Mouse (Mus musculus) limb, embryonic 10.5 days (tissue): ENCODE measurements around the gene Gm10271. TPM values are rescaled to one million over a fixed set of nuclear protein-coding genes. Genes with fewer than 3 reads are reported as not detected.

ENCODE experiments used
- DNase-seq: peaks from one replicate; pipeline ENCODE4 v3.0.0-alpha.2; 2017; ENCODE audit warnings: low spot score
- H3K27ac ChIP-seq: fragments of 300-500 bp; sonication (generic); 2 replicates; pipeline ENCODE4 v1.5.1; 2016; ENCODE audit warnings: mild to moderate bottlenecking
- H3K27me3 ChIP-seq: fragments of 300-500 bp; sonication (generic); 2 replicates; pipeline ENCODE4 v1.6.1; 2016; ENCODE audit warnings: low read depth, mild to moderate bottlenecking; ENCODE audit not compliant: poor library complexity, severe bottlenecking
- H3K36me3 ChIP-seq: fragments of 300-500 bp; sonication (generic); 2 replicates; pipeline ENCODE4 v1.6.1; 2016; ENCODE audit warnings: mild to moderate bottlenecking, moderate library complexity
- H3K4me1 ChIP-seq: fragments of 300-500 bp; sonication (generic); 2 replicates; pipeline ENCODE4 v1.6.1; 2016
- H3K4me3 ChIP-seq: fragments of 300-500 bp; sonication (generic); 2 replicates; pipeline ENCODE4 v1.5.1; 2016; ENCODE audit warnings: mild to moderate bottlenecking, moderate library complexity
- H3K9me3 ChIP-seq: fragments of 300-500 bp; sonication (generic); replicated peaks from 2 replicates; pipeline ENCODE4 v1.6.1; 2016; ENCODE audit warnings: mild to moderate bottlenecking
- WGBS: fragments of 180-500 bp; shearing (Covaris S2); methylation state at CpG from one replicate; pipeline ENCODE4 v1.1.7; 2016; 5-methylcytosine and 5-hydroxymethylcytosine counted together
- polyA plus RNA-seq: library from polyadenylated mRNA; unstranded; fragments of >200 nt; fragmentation: Nextera tagmentation; extraction: Ambion mirVana; gene quantifications from 2 replicates; pipeline ENCODE4 v1.2.1, GENCODE M21; 2016

Gene Gm10271
- polyA plus RNA-seq, 1 experiment from 2014 or later = not detected

- WGBS = 48% methylated on average over 5 of the region's 5 CpGs
- Histone ChIP-seq H3K36me3 (no peaks in the 10 kb centered on the region), H3K27me3 (no peaks in the 10 kb centered on the region), H3K27ac (peak overlapping the region; percentile 50; the same call in 1 of the 2 replicates), H3K4me3 (no peak overlapping the region), H3K4me1 (peaks cover 25% of the 10 kb centered on the region), H3K9me3 (no peaks in the 10 kb centered on the region)
- peak; percentile 58 for DNase-seq
Observed at GRCm38 (mm10) chr10:116965297-116965696, 7.1 kb downstream of the Gm10271 start.

- Histone ChIP-seq H3K4me1 (peaks cover 25% of the 10 kb centered on the region), H3K27ac (0 out of 2 replicates have a peak overlapping the region, but pooled peaks have one; percentile 14), H3K9me3 (no peaks in the 10 kb centered on the region), H3K36me3 (no peaks in the 10 kb centered on the region), H3K27me3 (no peaks in the 10 kb centered on the region), H3K4me3 (no peak overlapping the region)
- 78% methylated on average over 4 of the region's 4 CpGs for WGBS
- DNase-seq = no peak
Observed at GRCm38 (mm10) chr10:116964571-116964970, 7.8 kb downstream of the Gm10271 start.

GRCm38 (mm10) chr10:116964084-116964483, 8.3 kb downstream of the Gm10271 start:
- Histone ChIP-seq H3K9me3 (no peaks in the 10 kb centered on the region), H3K4me1 (peaks cover 25% of the 10 kb centered on the region), H3K4me3 (no peak overlapping the region), H3K36me3 (no peaks in the 10 kb centered on the region), H3K27me3 (no peaks in the 10 kb centered on the region), H3K27ac (no peak overlapping the region)
- WGBS = 82% methylated on average over 11 of the region's 11 CpGs
- DNase-seq = no peak

- Histone ChIP-seq H3K9me3 (no peaks in the 10 kb centered on the region), H3K36me3 (no peaks in the 10 kb centered on the region), H3K4me3 (no peak overlapping the region), H3K27me3 (no peaks in the 10 kb centered on the region), H3K27ac (0 out of 2 replicates have a peak overlapping the region, but pooled peaks have one; percentile 26), H3K4me1 (peaks cover 25% of the 10 kb centered on the region)
- 59% methylated on average over 17 of the region's 17 CpGs for WGBS
- DNase-seq = no peak
Observed at GRCm38 (mm10) chr10:116962803-116963202, 9.6 kb downstream of the Gm10271 start.

GRCm38 (mm10) chr10:116962152-116962551, 10.3 kb downstream of the Gm10271 start:
- H3K4me1 ChIP-seq = peaks cover 25% of the 10 kb centered on the region
- H3K4me3 ChIP-seq = no peak overlapping the region
- H3K27me3 ChIP-seq = no peaks in the 10 kb centered on the region
- no peak for DNase-seq
- no peaks in the 10 kb centered on the region for H3K36me3 ChIP-seq
- H3K27ac ChIP-seq = no peak overlapping the region
- H3K9me3 ChIP-seq = no peaks in the 10 kb centered on the region
- WGBS = 82% methylated on average over 14 of the region's 14 CpGs

- DNase-seq = no peak
- no peaks in the 10 kb centered on the region for H3K9me3 ChIP-seq
- no peak overlapping the region for H3K4me3 ChIP-seq
- 60% methylated on average over 5 of the region's 5 CpGs for WGBS
- no peaks in the 10 kb centered on the region for H3K27me3 ChIP-seq
- H3K27ac ChIP-seq = no peak overlapping the region
- H3K4me1 ChIP-seq = 0 out of 2 replicates have a peak, but pooled peaks cover 5% of the 10 kb centered on the region
- no peaks in the 10 kb centered on the region for H3K36me3 ChIP-seq
Observed at GRCm38 (mm10) chr10:116957867-116958551, 14.4 kb downstream of the Gm10271 start.

- no peak overlapping the region for H3K4me3 ChIP-seq
- no peaks in the 10 kb centered on the region for H3K27me3 ChIP-seq
- no peaks in the 10 kb centered on the region for H3K4me1 ChIP-seq
- no peak overlapping the region for H3K27ac ChIP-seq
- H3K9me3 ChIP-seq = no peaks in the 10 kb centered on the region
- peaks cover 3% of the 10 kb centered on the region; the same call in 1 of the 2 replicates for H3K36me3 ChIP-seq
- DNase-seq = no peak
- WGBS = 91% methylated on average over 11 of the region's 11 CpGs
Observed at GRCm38 (mm10) chr10:116956483-116957158, 15.8 kb downstream of the Gm10271 start.

- DNase-seq = no peak
- H3K4me3 ChIP-seq = no peak overlapping the region
- WGBS = 95% methylated on average over 6 of the region's 6 CpGs
- no peak overlapping the region for H3K27ac ChIP-seq
- no peaks in the 10 kb centered on the region for H3K27me3 ChIP-seq
- peaks cover 3% of the 10 kb centered on the region; the same call in 1 of the 2 replicates for H3K36me3 ChIP-seq
- H3K9me3 ChIP-seq = no peaks in the 10 kb centered on the region
- H3K4me1 ChIP-seq = peaks cover 10% of the 10 kb centered on the region
Observed at GRCm38 (mm10) chr10:116955191-116955590, 17.2 kb downstream of the Gm10271 start.

GRCm38 (mm10) chr10:116950886-116951285, 21.5 kb downstream of the Gm10271 start:
- 24% methylated on average over 5 of the region's 5 CpGs for WGBS
- H3K27ac ChIP-seq = peak overlapping the region; percentile 91

GRCm38 (mm10) chr10:116950009-116950769, 22.2 kb downstream of the Gm10271 start, which contains the start of gene Rab3ip:
Rab3ip (minus strand) TSS chr10:116950769.
- H3K9me3 ChIP-seq = no peaks in the 10 kb centered on the region
- H3K27ac ChIP-seq = peak within 1 kb of the TSS; percentile 91
- peaks cover 3% of the 10 kb centered on the region; the same call in 1 of the 2 replicates for H3K36me3 ChIP-seq
- H3K4me3 ChIP-seq = peak within 1 kb of the TSS; percentile 95
- DNase-seq = peak; percentile 98
- no peaks in the 10 kb centered on the region for H3K27me3 ChIP-seq
- H3K4me1 ChIP-seq = peaks cover 39% of the 10 kb centered on the region
- under 1% methylated on average over 99 of the region's 103 CpGs for WGBS

More at GRCm38 (mm10) chr10:116950886-116951285, 21.5 kb downstream of the Gm10271 start:
- no peak for DNase-seq
- Histone ChIP-seq H3K36me3 (peaks cover 3% of the 10 kb centered on the region; the same call in 1 of the 2 replicates), H3K27me3 (no peaks in the 10 kb centered on the region), H3K9me3 (no peaks in the 10 kb centered on the region), H3K4me3 (peak overlapping the region; percentile 95), H3K4me1 (peaks cover 36% of the 10 kb centered on the region)

GRCm38 (mm10) chr10:116949111-116950008, 23.0 kb downstream of the Gm10271 start:
- whole genome bisulfite sequencing = 1% methylated on average over 43 of the region's 44 CpGs
- H3K27ac ChIP-seq = peak overlapping the region; percentile 91
- no peaks in the 10 kb centered on the region for H3K9me3 ChIP-seq
- peaks cover 3% of the 10 kb centered on the region; the same call in 1 of the 2 replicates for H3K36me3 ChIP-seq
- DNase-seq = peak; percentile 62
- H3K4me3 ChIP-seq = peak overlapping the region; percentile 95
- H3K27me3 ChIP-seq = no peaks in the 10 kb centered on the region
- peaks cover 41% of the 10 kb centered on the region for H3K4me1 ChIP-seq

GRCm38 (mm10) chr10:116948414-116948813, 24.0 kb downstream of the Gm10271 start:
- WGBS = 85% methylated on average over 9 of the region's 9 CpGs
- Histone ChIP-seq H3K27me3 (no peaks in the 10 kb centered on the region), H3K9me3 (no peaks in the 10 kb centered on the region), H3K4me3 (peak overlapping the region; percentile 95), H3K27ac (no peak overlapping the region), H3K4me1 (peaks cover 41% of the 10 kb centered on the region), H3K36me3 (peaks cover 3% of the 10 kb centered on the region; the same call in 1 of the 2 replicates)
- no peak for DNase-seq
